ENCODE assay signal across 8 mouse cellular contexts in the genomic region with DNA sequence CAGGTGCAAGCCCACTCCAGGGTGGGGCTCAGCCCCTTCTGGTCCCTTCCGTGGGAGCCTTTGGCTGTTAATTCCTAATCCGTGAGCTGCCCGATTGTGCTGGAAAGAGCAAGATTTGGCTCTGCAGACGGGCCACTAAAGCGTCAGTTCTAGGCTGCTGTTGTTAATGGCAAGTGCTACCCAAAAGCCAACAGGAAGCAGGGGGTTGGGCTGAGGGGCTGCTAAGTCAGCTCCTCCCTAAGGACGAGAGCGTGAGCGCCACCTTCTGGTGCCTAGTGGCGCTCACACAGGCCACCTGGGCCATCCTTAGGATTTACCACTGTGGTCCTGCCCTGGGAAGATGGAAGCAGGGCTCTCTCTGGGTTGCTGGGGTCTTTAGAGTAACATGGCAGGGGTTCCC. TPM values are rescaled to one million over a fixed set of nuclear protein-coding genes. Genes with fewer than 3 reads are reported as not detected.
DNase-seq lines count a peak whose midpoint lies in the region; ATAC-seq lines count a peak whose summit lies in the region.

No protein-coding gene starts in this region.

- ATAC-seq in hematopoietic stem cell, adult 5-6 weeks (replicated peaks in 1 of 2; ENCODE audit: insufficient read depth in 1 of 2, low FRiP score in 2 of 2, low TSS enrichment in 1 of 2, low read depth in 1 of 2, poor library complexity in 2 of 2, severe bottlenecking in 2 of 2), result peak; percentile 47 to 51
- peak; percentile 56 for ATAC-seq in megakaryocyte progenitor cell, adult 5-6 weeks (replicated peaks; ENCODE audit: poor library complexity)

- peak; percentile 94 for DNase-seq in heart, adult 11 months
- no peak for DNase-seq in heart, adult 9 months (ENCODE audit: low spot score in 2 of 2)
- DNase-seq in A20 (ENCODE audit: low read depth, low spot score), result peak; percentile 65
- peak; percentile 95 for DNase-seq in ZHBTc4 (ENCODE audit: low read depth, low spot score)
- DNase-seq in yolk sac, embryonic 10.5 days (ENCODE audit: low spot score), result no peak
- no peak for DNase-seq in frontal cortex, postnatal 36 days (ENCODE audit: low spot score in 2 of 2)

RNA-seq across cellular contexts. Expression of gene Gtf2ird1, which starts 33.1 kb away (rescaled TPM):
- 28.3 and 40.4 TPM in 2 replicates for total RNA-seq in hematopoietic stem cell, adult 5-6 weeks (2017)
- total RNA-seq in megakaryocyte progenitor cell, adult 5-6 weeks (2015), result 21.9 and 28.4 TPM in 2 replicates
- total RNA-seq in megakaryocyte progenitor cell, adult 5-6 weeks (2017), result 14.5 and 18.2 TPM in 2 replicates

Comparison
In these comparisons a context has a peak if more than half of its experiments do, and no peak if none do; other contexts are left out.
1. DNase-seq: peak in heart, adult 11 months (single experiment), A20 (single experiment) and ZHBTc4 (single experiment); none in heart, adult 9 months (0 of 2), yolk sac, embryonic 10.5 days (single experiment) and frontal cortex, postnatal 36 days (0 of 2).